Mouse (Mus musculus) G1E (cell line): ENCODE data around the gene Nlrp9b. TPM values are rescaled to one million over a fixed set of nuclear protein-coding genes. Genes with fewer than 3 reads are reported as not detected.
"Not testable (repeated sequence)": the region's sequence is repeated elsewhere in the genome, so short reads cannot be mapped to it uniquely, and the experiment has no call there.

Experiments
- ATAC-seq: 2 replicates; pipeline ENCODE4 v1.8.0; 2016; ENCODE audit warnings: mild to moderate bottlenecking; ENCODE audit not compliant: insufficient number of reproducible peaks, poor library complexity, low FRiP score, severe bottlenecking; ENCODE audit errors: extremely low read depth
- DNase-seq: peaks from one replicate; pipeline ENCODE4 v3.0.0; 2012; ENCODE audit warnings: low spot score
- H3K27me3 ChIP-seq: 2 replicates; pipeline ENCODE4 v1.6.1; 2012; ENCODE audit warnings: mild to moderate bottlenecking, low read length, inconsistent platforms; ENCODE audit not compliant: insufficient read depth
- H3K36me3 ChIP-seq: replicated peaks from 2 replicates; pipeline ENCODE3; 2012; ENCODE audit warnings: mild to moderate bottlenecking, inconsistent platforms
- H3K4me1 ChIP-seq: 2 replicates; pipeline ENCODE4 v1.6.1; 2012; ENCODE audit warnings: low read depth, low read length, inconsistent platforms, mixed read lengths; ENCODE audit not compliant: insufficient read depth
- H3K4me3 ChIP-seq: 2 replicates; pipeline ENCODE4 v1.5.1; 2012; ENCODE audit warnings: low read depth, mild to moderate bottlenecking, inconsistent platforms, low read length, moderate library complexity, mixed read lengths
- H3K9me3 ChIP-seq: replicated peaks from 2 replicates; pipeline ENCODE4 v1.6.1; 2012; ENCODE audit warnings: inconsistent platforms
- CTCF ChIP-seq: IDR thresholded peaks from 2 replicates; pipeline ENCODE4 v1.5.1; 2012; ENCODE audit warnings: low read depth, low read length, inconsistent platforms, mixed read lengths
- GATA1 ChIP-seq: IDR thresholded peaks from 2 replicates; pipeline ENCODE4 v1.6.1; 2012; ENCODE audit warnings: borderline replicate concordance, low read length, inconsistent platforms, mixed read lengths
- GATA2 ChIP-seq: IDR thresholded peaks from 2 replicates; pipeline ENCODE4 v1.6.1; 2012; ENCODE audit warnings: low read depth, low read length, inconsistent platforms, borderline replicate concordance
- POLR2AphosphoS5 ChIP-seq: IDR thresholded peaks from 2 replicates; pipeline ENCODE4 v1.6.1; 2012; ENCODE audit warnings: low read depth, low read length, inconsistent platforms; ENCODE audit not compliant: insufficient replicate concordance
- TAL1 ChIP-seq: conservative IDR thresholded peaks from 2 replicates; pipeline ENCODE4 v1.6.1; 2012; ENCODE audit warnings: low read depth, low read length, inconsistent platforms, mixed read lengths
- polyA plus RNA-seq: library from polyadenylated mRNA; stranded (reverse); fragments of >175 nt; gene quantifications from 2 replicates; pipeline ENCODE4 v1.2.3, GENCODE M21; 2012
- total RNA-seq, 2 experiments: library from RNA; stranded (forward) in 1 of 2; stranded (reverse) in 1 of 2; fragments of 200-1000 nt in 1 of 2; fragments of >200 nt in 1 of 2; fragmentation: Nextera tagmentation in 1 of 2; gene quantifications; 2 replicates each; pipeline ENCODE4 v1.2.3; 2014 to 2017

The Nlrp9b gene
- not detected in 2 replicates for total RNA-seq (2014; fragmentation: Nextera tagmentation)
- 0.12 and 0.38 TPM in 2 replicates for total RNA-seq (2017)
- polyA plus RNA-seq, result not detected in 2 replicates

- H3K4me1 ChIP-seq, H3K27me3 ChIP-seq, H3K9me3 ChIP-seq, ATAC-seq, DNase-seq, H3K36me3 ChIP-seq, H3K4me3 ChIP-seq: not testable (repeated sequence)
These were observed at the start of gene Nlrp9b for GRCm38 (mm10) chr7:19991165-19991564. Nlrp9b (plus strand) TSS chr7:19991465.

GRCm38 (mm10) chr7:19944709-19945108 lies 46.6 kb upstream of the Nlrp9b start:
- TF ChIP-seq GATA2, result no peak
- no peak for TF ChIP-seq TAL1
- Histone ChIP-seq H3K4me1 (no peaks in the 10 kb centered on the region), H3K4me3 (no peak overlapping the region), H3K27me3 (no peaks in the 10 kb centered on the region), H3K9me3 (no peaks in the 10 kb centered on the region), H3K36me3 (no peaks in the 10 kb centered on the region)
- no peak for ATAC-seq
- no peak for DNase-seq

- TF ChIP-seq CTCF, result no peak
- TF ChIP-seq POLR2AphosphoS5, result no peak
- TF ChIP-seq GATA1, result no peak
- no peak for TF ChIP-seq GATA2
- Histone ChIP-seq H3K4me1 (no peaks in the 10 kb centered on the region), H3K4me3 (no peak overlapping the region), H3K9me3 (no peaks in the 10 kb centered on the region), H3K27me3 (no peaks in the 10 kb centered on the region), H3K36me3 (no peaks in the 10 kb centered on the region)
- DNase-seq, result no peak
- ATAC-seq, result no peak
These were observed 46.1 kb upstream of the Nlrp9b start for GRCm38 (mm10) chr7:19945201-19945600.

GRCm38 (mm10) chr7:19945821-19946515 lies 45.3 kb upstream of the Nlrp9b start:
- no peaks in the 10 kb centered on the region for H3K27me3 ChIP-seq
- DNase-seq (no peak), ATAC-seq (no peak)
- no peaks in the 10 kb centered on the region for H3K36me3 ChIP-seq
- TF ChIP-seq CTCF (no peak), GATA2 (no peak), POLR2AphosphoS5 (no peak), GATA1 (no peak), TAL1 (no peak)
- H3K4me3 ChIP-seq, result no peak overlapping the region
- H3K4me1 ChIP-seq, result no peaks in the 10 kb centered on the region
- no peaks in the 10 kb centered on the region for H3K9me3 ChIP-seq

GRCm38 (mm10) chr7:19948956-19949355 lies 42.3 kb upstream of the Nlrp9b start:
- Histone ChIP-seq H3K36me3 (no peaks in the 10 kb centered on the region), H3K4me1 (no peaks in the 10 kb centered on the region), H3K27me3 (no peaks in the 10 kb centered on the region), H3K9me3 (no peaks in the 10 kb centered on the region), H3K4me3 (no peak overlapping the region)
- DNase-seq (no peak), ATAC-seq (no peak)
- TF ChIP-seq GATA1 (no peak), GATA2 (no peak), CTCF (no peak), POLR2AphosphoS5 (no peak), TAL1 (no peak)

GRCm38 (mm10) chr7:19949996-19950395 lies 41.3 kb upstream of the Nlrp9b start:
- Histone ChIP-seq H3K36me3 (no peaks in the 10 kb centered on the region), H3K4me1 (no peaks in the 10 kb centered on the region), H3K4me3 (no peak overlapping the region), H3K27me3 (no peaks in the 10 kb centered on the region), H3K9me3 (no peaks in the 10 kb centered on the region)
- DNase-seq (no peak), ATAC-seq (no peak)
- TF ChIP-seq GATA1, result no peak
- TF ChIP-seq TAL1, result no peak
- TF ChIP-seq CTCF, result no peak
- no peak for TF ChIP-seq GATA2
- no peak for TF ChIP-seq POLR2AphosphoS5

GRCm38 (mm10) chr7:19950589-19950988 lies 40.7 kb upstream of the Nlrp9b start, which contains the start of gene Igsf23:
Igsf23 (minus strand) TSS chr7:19950756.
- ATAC-seq (no peak), DNase-seq (no peak)
- TF ChIP-seq GATA2, result no peak
- Histone ChIP-seq H3K4me1 (no peaks in the 10 kb centered on the region), H3K9me3 (no peaks in the 10 kb centered on the region), H3K27me3 (no peaks in the 10 kb centered on the region), H3K4me3 (no peak within 1 kb of the TSS), H3K36me3 (no peaks in the 10 kb centered on the region)
